Mouse (Mus musculus) midbrain, embryonic 16.5 days (tissue): ENCODE measurements at regions not wholly inside any gene's neighbourhood (a gene's known extent, or its start where the extent isn't known, plus 50 kb on each side); places are given as distances from the start of the nearest gene placed in this dataset.

Experiments used
- ATAC-seq: fragments of 200-750 bp; cut with Nextera tagmentation; 2 replicates; pipeline ENCODE4 v1.8.0; 2017; ENCODE audit warnings: moderate TSS enrichment
- H3K27ac ChIP-seq: fragments of 300-500 bp; sonication (generic); 2 replicates; pipeline ENCODE4 v1.5.1; 2014; ENCODE audit warnings: mild to moderate bottlenecking, low read length, mixed read lengths
- H3K27me3 ChIP-seq: fragments of 300-500 bp; sonication (generic); 2 replicates; pipeline ENCODE4 v1.6.1; 2014; ENCODE audit warnings: low read depth, low read length, mixed read lengths; ENCODE audit not compliant: control insufficient read depth, insufficient read depth
- H3K36me3 ChIP-seq: fragments of 300-500 bp; sonication (generic); 2 replicates; pipeline ENCODE4 v1.6.1; 2014; ENCODE audit warnings: mild to moderate bottlenecking, low read length, moderate library complexity, mixed read lengths; ENCODE audit not compliant: control insufficient read depth, insufficient read depth
- H3K4me1 ChIP-seq: fragments of 300-500 bp; sonication (generic); 2 replicates; pipeline ENCODE4 v1.6.1; 2014; ENCODE audit warnings: mild to moderate bottlenecking, low read length, mixed read lengths; ENCODE audit not compliant: control insufficient read depth, insufficient read depth
- H3K4me2 ChIP-seq: fragments of 300-500 bp; sonication (generic); 2 replicates; pipeline ENCODE4 v1.6.1; 2014; ENCODE audit warnings: mild to moderate bottlenecking, low read length, mixed read lengths
- H3K4me3 ChIP-seq: fragments of 300-500 bp; sonication (generic); 2 replicates; pipeline ENCODE4 v1.5.1; 2014; ENCODE audit warnings: low read depth, mild to moderate bottlenecking, low read length, moderate library complexity, mixed read lengths
- H3K9ac ChIP-seq: fragments of 300-500 bp; sonication (generic); 2 replicates; pipeline ENCODE4 v1.6.1; 2014; ENCODE audit warnings: low read depth, low read length, mixed read lengths
- H3K9me3 ChIP-seq: fragments of 300-500 bp; sonication (generic); replicated peaks from 2 replicates; pipeline ENCODE4 v1.6.1; 2014; ENCODE audit warnings: mild to moderate bottlenecking, low read length, mixed read lengths; ENCODE audit not compliant: control insufficient read depth, poor library complexity, severe bottlenecking
- WGBS: fragments of 180-500 bp; shearing (Covaris S2); extraction: QIAGEN DNeasy Blood & Tissue Kit; methylation state at CpG from one replicate; pipeline ENCODE4 v1.1.7; 2014; 5-methylcytosine and 5-hydroxymethylcytosine counted together

GRCm38 (mm10) chr5:119361406-119362044, 308.9 kb upstream of the Tbx3 start:
- no peak for ATAC-seq
- no peaks in the 10 kb centered on the region for H3K27me3 ChIP-seq
- no peak overlapping the region for H3K4me3 ChIP-seq
- no peak overlapping the region for H3K4me2 ChIP-seq
- H3K36me3 ChIP-seq: no peaks in the 10 kb centered on the region
- H3K9ac ChIP-seq: no peak overlapping the region
- no peaks in the 10 kb centered on the region for H3K4me1 ChIP-seq
- no peaks in the 10 kb centered on the region for H3K9me3 ChIP-seq
- WGBS: 77% methylated on average over 6 of the region's 6 CpGs
- H3K27ac ChIP-seq: no peak overlapping the region

GRCm38 (mm10) chr5:119362452-119362851, 308.0 kb upstream of the Tbx3 start:
- H3K4me2 ChIP-seq: no peak overlapping the region

GRCm38 (mm10) chr5:119364250-119364649, 306.2 kb upstream of the Tbx3 start:
- no peaks in the 10 kb centered on the region for H3K4me1 ChIP-seq
- WGBS: 65% methylated on average over 4 of the region's 4 CpGs
- no peak overlapping the region for H3K27ac ChIP-seq
- H3K36me3 ChIP-seq: no peaks in the 10 kb centered on the region
- H3K4me2 ChIP-seq: no peak overlapping the region
- H3K9me3 ChIP-seq: no peaks in the 10 kb centered on the region
- H3K4me3 ChIP-seq: no peak overlapping the region
- no peak for ATAC-seq
- H3K9ac ChIP-seq: no peak overlapping the region
- no peaks in the 10 kb centered on the region for H3K27me3 ChIP-seq

More at GRCm38 (mm10) chr5:119362452-119362851, 308.0 kb upstream of the Tbx3 start:
- no peak overlapping the region for H3K27ac ChIP-seq
- H3K36me3 ChIP-seq: no peaks in the 10 kb centered on the region
- H3K27me3 ChIP-seq: no peaks in the 10 kb centered on the region
- H3K9me3 ChIP-seq: no peaks in the 10 kb centered on the region
- H3K4me3 ChIP-seq: no peak overlapping the region
- H3K4me1 ChIP-seq: no peaks in the 10 kb centered on the region
- H3K9ac ChIP-seq: no peak overlapping the region
- ATAC-seq: no peak
- 79% methylated on average over 12 of the region's 12 CpGs for WGBS

- Histone ChIP-seq H3K36me3 (no peaks in the 10 kb centered on the region), H3K9ac (no peak overlapping the region), H3K27ac (no peak overlapping the region), H3K27me3 (peaks cover 2% of the 10 kb centered on the region; the same call in 1 of the 2 replicates), H3K9me3 (no peaks in the 10 kb centered on the region), H3K4me1 (no peaks in the 10 kb centered on the region), H3K4me2 (no peak overlapping the region), H3K4me3 (no peak overlapping the region)
- 87% methylated on average over 6 of the region's 6 CpGs for WGBS
- no peak for ATAC-seq
These were observed 305.3 kb upstream of the Tbx3 start for GRCm38 (mm10) chr5:119365157-119365556.

GRCm38 (mm10) chr5:119366296-119366695, 304.2 kb upstream of the Tbx3 start:
- peaks cover 5% of the 10 kb centered on the region; the same call in 1 of the 2 replicates for H3K27me3 ChIP-seq
- H3K4me3 ChIP-seq: no peak overlapping the region
- H3K36me3 ChIP-seq: no peaks in the 10 kb centered on the region
- no peak overlapping the region for H3K9ac ChIP-seq
- H3K4me1 ChIP-seq: peaks cover 8% of the 10 kb centered on the region; the same call in 1 of the 2 replicates
- WGBS: 60% methylated on average over 5 of the region's 5 CpGs
- no peaks in the 10 kb centered on the region for H3K9me3 ChIP-seq
- no peak overlapping the region for H3K4me2 ChIP-seq
- ATAC-seq: no peak
- no peak overlapping the region for H3K27ac ChIP-seq

GRCm38 (mm10) chr5:119370481-119370880, 300.0 kb upstream of the Tbx3 start:
- H3K27me3 ChIP-seq: peaks cover 8% of the 10 kb centered on the region
- peaks cover 8% of the 10 kb centered on the region; the same call in 1 of the 2 replicates for H3K4me1 ChIP-seq
- H3K27ac ChIP-seq: no peak overlapping the region
- H3K36me3 ChIP-seq: no peaks in the 10 kb centered on the region
- H3K9ac ChIP-seq: no peak overlapping the region
- H3K9me3 ChIP-seq: no peaks in the 10 kb centered on the region
- ATAC-seq: no peak
- 22% methylated on average over 12 of the region's 12 CpGs for WGBS
- H3K4me2 ChIP-seq: peak overlapping the region; percentile 36
- H3K4me3 ChIP-seq: 0 out of 2 replicates have a peak overlapping the region, but pooled peaks have one; percentile 12

GRCm38 (mm10) chr5:119370931-119371330, 299.5 kb upstream of the Tbx3 start:
- Histone ChIP-seq H3K4me3 (peak overlapping the region; percentile 12; the same call in 1 of the 2 replicates), H3K4me2 (peak overlapping the region; percentile 36), H3K9ac (no peak overlapping the region), H3K27ac (no peak overlapping the region), H3K27me3 (peaks cover 8% of the 10 kb centered on the region), H3K4me1 (peaks cover 8% of the 10 kb centered on the region; the same call in 1 of the 2 replicates), H3K36me3 (no peaks in the 10 kb centered on the region), H3K9me3 (no peaks in the 10 kb centered on the region)
- WGBS: 11% methylated on average over 16 of the region's 16 CpGs
- no peak for ATAC-seq

- H3K27me3 ChIP-seq: peaks cover 8% of the 10 kb centered on the region
- 90% methylated on average over 24 of the region's 24 CpGs for WGBS
- no peak for ATAC-seq
These were observed 296.4 kb upstream of the Tbx3 start for GRCm38 (mm10) chr5:119373774-119374700.

GRCm38 (mm10) chr5:119374861-119375260, 295.6 kb upstream of the Tbx3 start:
- Histone ChIP-seq H3K9ac (no peak overlapping the region), H3K4me1 (peaks cover 8% of the 10 kb centered on the region; the same call in 1 of the 2 replicates), H3K27ac (no peak overlapping the region), H3K27me3 (peaks cover 8% of the 10 kb centered on the region), H3K9me3 (no peaks in the 10 kb centered on the region), H3K4me2 (no peak overlapping the region), H3K4me3 (no peak overlapping the region), H3K36me3 (no peaks in the 10 kb centered on the region)
- ATAC-seq: no peak
- 85% methylated on average over 3 of the region's 3 CpGs for WGBS

More at GRCm38 (mm10) chr5:119373774-119374700, 296.4 kb upstream of the Tbx3 start:
- H3K4me1 ChIP-seq: peaks cover 8% of the 10 kb centered on the region; the same call in 1 of the 2 replicates
- no peak overlapping the region for H3K4me2 ChIP-seq
- H3K27ac ChIP-seq: no peak overlapping the region
- no peaks in the 10 kb centered on the region for H3K9me3 ChIP-seq
- no peaks in the 10 kb centered on the region for H3K36me3 ChIP-seq
- H3K4me3 ChIP-seq: no peak overlapping the region
- no peak overlapping the region for H3K9ac ChIP-seq
